Mouse (Mus musculus) thymus, adult 18-20 months (tissue): ENCODE measurements around the gene Tbc1d5.
A peak's percentile ranks its signal among the peaks of the same experiment; 100 is the strongest.
"Not testable (repeated sequence)": the region's sequence is repeated elsewhere in the genome, so short reads cannot be mapped to it uniquely, and the experiment has no call there.

Source experiments
- DNase-seq, 2 experiments: peaks; one replicate each; pipeline ENCODE4 v3.0.0; 2022; ENCODE audit warnings: mixed read lengths in 2 of 2

Gene Tbc1d5

DNA sequence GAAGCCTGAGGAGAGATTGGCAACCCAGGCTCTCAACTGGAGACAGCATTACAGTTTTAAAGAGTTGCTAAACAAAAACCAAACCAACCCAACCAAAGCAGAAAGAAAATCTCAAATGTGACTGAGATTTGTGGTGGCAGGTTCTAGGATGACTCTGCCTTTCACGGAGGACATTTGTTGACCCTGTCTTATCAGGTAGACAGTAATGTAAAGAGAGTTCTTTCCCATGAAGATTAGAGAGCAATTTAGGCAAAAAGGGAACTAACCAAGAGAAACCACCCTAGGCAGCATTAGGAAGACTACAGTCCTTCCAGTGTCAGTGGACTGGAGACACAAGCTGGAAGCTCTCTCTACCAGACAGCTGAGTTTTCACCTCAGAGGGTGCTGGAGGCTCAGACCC is 438.3 kb downstream of the Tbc1d5 start:
- no peak for DNase-seq

DNA sequence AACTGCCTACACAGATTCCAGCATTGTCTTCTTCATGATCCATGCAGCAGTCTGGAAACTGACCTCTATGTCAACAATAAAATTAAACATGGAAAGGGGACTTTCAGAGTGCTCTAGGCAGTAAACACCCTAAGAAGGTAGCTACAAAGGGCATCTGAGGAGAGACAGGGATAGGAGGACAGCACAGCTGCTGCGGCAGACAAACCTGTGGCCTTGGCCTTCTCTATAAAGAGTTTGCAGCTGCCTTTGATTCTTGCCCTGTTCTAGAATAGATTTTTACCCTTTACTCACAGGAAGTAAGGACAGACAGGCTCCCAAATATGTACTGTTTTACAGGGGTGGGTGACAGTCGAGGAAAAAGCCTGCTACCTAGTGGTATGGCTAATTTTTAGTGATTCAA is 440.7 kb downstream of the Tbc1d5 start:
- no peak for DNase-seq

DNA sequence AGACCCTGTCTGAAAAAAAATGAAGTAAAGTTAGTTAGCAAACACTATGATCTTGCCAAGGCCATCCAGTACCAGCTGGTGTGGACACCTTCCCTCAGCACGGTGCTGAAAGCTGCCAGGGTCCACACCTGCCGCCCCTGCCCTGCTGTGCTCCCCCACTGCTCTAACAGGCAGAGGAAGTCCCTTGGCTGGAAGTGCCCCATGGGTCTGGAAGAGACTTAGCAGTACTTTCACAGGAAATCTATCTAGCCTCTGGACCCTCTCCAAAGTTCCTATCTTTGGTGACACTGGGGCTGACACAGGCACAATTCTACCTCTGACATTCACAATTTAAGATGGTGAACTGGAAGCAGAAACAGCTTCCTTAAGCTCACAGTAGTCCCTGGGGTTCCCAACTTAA is 442.1 kb downstream of the Tbc1d5 start:
- DNase-seq = no peak

DNA sequence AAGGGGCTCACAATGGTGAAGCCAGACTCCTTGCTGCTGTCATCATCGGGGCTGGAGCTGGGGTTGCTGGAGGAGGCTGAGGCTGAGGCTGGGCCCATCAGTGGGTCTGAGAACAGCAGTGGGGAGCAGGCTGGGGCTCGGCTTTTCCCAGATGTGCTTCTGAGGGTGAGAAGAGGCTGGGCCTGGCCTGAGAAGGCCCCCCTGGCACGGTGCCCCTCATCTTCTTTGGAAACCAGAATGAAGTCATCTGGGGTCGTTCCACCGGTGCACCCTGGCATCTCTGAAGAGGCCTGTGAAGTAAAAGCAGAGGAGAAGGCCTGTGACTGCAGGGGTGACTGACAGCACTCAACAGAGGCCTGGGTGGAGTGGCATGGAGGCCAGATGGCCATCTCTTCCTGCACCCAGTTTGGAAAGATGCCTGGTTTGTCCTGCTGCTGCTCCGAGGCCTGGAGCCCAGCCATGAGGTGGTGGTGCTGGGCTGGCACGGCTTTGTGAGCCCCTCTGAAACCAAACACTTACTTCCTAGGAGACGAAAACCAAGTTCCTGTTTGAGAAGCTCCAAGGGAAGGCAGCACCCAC is 443.1 kb downstream of the Tbc1d5 start:
- DNase-seq = no peak

DNA sequence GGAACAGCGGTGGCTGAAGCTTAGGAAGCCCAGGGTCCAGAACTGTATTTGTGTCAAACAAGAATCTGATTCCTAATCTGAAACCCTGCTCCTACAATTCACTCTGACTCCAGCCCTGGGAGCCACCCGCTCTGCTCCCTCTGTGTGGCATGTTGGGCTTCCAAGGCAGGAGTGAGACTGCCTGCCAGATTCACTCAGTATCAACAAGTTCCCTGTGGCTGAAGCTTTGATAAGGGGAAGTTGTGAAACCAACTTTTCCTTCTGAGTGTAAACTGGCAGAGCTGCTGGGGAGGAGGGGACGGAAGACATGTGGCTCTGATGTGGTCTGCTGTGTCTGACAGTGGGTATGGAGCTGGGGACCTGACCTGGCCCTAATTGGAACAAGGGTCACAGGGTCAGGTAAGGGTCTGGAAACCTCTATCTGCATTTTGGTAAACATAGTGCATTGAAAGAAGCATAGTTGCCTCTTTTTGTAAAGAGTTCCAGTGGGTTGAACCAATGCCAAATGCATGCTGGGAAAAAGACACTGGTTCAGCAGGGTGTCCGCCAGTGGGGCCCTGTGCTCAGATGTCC is 443.7 kb downstream of the Tbc1d5 start:
- DNase-seq = no peak

DNA sequence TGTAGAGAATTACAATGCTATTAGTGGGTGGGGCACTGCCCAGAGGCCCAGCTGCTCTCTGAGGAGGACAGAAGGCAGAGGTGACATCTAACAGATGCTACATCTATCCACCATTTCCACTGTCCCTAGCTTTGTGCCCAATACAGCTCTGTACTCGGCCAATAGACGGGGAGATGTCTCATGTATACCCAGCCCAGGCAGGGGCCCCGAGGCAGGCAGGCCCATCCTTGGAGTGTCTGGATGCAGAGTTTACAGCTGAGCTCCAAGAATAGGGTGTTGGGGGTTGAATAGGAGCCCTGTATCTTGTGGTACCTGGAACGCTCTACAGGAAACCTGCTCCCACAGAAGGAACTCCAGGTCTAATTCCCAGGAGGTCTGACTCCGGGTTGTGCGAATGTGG is 444.4 kb downstream of the Tbc1d5 start:
- no peak for DNase-seq

DNA sequence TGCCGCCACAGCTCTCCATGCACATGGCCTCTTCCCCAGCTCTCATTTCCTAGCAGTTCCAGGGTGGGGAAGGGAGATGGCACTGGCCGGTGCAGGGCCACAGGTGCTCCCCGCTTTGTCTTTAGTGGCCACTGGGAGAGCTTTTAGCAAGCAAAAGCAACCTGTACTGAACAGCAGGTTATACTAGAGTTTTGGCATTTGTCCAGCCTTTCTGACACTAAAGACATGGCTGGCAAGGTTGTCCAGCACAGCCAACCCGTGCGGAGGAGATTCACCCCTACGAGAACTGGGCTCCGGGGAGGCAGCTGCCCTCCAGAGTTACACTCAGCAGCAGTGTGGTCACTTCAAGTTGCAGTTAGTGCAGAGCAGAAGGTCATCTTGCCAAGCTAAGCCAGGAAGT is 445.8 kb downstream of the Tbc1d5 start:
- DNase-seq = no peak

DNA sequence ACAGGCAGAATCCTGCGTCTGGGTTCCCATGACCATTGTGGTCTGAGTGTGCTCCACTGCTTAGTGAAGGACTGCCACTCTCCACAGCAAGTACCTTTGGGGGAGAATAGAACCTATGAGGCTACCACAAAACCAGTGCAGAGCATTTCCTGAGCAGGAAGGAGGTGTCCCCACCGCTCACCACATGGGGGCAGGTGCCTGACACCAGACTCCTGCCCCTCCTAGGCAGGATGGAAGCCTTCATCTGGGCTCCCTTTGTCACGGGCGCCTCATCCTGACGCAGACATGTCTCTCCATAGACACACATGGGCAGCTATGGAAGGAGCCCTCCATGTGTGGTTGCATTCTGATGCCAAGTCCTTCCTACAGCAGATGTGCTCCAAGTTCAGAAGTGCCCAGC is 447.3 kb downstream of the Tbc1d5 start:
- peak; percentile 21 to 35 for DNase-seq

DNA sequence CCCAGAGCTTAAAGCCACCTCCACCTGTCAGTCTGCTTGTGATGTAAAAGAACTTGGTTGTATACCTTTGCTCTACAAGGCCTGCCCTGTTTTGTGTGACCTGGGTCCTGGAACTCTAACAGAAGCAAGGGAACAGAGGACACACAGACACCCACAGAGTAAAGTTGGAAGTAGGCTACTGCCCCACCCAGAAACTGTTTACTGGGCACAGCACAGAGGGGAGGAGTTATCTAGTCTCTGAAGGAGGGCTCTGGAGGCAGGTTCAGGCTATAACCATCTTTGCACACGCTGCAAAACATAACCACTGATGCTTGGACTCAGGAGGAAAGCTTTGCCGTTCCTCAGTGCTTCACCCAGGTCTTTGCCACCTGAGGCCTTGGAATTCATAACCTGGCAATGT is 448.3 kb downstream of the Tbc1d5 start:
- DNase-seq = no peak

DNA sequence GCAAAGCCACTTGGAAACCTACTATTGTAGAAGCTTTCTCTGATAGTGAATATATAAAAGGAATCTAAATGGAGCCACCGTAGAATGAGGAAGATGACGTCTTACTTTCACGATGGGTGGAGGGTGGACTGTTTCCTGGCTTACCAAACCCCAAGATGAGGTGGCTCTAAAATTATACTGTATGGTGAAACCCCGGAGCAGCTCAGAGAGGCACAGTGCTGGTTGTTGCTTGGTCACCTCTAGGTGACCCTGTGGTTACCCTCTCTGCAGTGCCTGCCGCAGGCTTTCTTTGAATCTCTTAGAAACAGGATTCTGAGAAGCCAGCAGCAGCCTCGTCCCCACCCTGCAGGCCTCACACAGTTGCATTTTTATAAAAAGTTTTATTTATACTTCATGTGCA is 449.6 kb downstream of the Tbc1d5 start:
- no peak for DNase-seq

DNA sequence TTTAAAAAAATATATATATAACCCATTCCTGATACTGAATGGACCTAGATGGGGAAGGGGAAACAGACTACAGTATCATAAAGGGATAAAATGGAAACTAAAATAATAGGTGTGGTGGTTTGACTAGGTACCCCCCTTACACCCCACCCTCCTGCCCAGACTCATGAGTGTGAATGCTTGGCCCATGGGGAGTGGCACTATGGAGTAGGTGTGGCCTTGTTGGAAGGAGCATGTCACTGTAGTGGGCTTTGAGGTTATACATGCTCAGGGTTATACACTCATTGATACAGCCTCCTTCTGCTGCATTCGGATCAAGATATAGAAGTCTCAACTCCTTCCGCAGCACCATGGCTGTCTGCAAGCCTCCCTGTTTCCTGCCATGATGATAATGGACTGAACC is 450.1 kb downstream of the Tbc1d5 start:
- DNase-seq = no peak

DNA sequence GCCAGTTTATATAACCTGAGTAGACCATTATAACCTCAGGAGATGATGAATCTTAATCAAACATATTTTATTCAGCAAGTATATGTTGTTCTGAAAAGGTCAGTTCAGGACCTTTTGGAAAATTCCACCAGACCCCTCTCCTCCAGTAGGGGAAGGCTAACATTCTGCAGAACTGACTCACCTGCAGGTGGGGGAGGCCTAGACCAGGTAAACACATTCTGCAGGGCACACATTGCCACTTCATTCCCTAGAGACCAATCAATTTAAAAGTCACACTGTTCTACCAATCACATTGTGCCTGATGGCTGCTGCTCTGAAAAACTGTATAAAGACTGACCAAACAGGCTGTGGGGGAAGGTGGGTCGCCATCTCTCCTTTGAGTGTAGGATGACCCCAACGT is 452.9 kb downstream of the Tbc1d5 start:
- DNase-seq = no peak

DNA sequence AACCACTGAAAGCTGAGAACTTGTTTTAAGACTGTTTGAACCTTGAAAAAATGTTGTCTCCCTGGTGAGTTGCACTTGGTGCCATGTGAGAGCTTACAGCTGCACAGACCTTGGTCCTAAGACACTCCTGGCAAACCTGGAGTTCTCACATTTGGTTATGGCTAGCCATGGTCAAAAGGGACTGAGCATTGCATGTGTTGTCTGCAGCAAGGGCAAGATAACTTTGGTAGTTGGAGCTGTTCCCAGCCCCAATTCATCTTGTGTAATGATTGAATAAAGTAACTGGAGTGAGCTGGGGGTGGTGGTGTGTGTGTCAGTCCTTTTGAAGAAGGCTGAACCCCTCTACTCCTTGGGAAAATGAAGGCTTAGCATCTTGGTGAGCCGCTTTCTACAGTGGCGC is 454.8 kb downstream of the Tbc1d5 start:
- DNase-seq = no peak

DNA sequence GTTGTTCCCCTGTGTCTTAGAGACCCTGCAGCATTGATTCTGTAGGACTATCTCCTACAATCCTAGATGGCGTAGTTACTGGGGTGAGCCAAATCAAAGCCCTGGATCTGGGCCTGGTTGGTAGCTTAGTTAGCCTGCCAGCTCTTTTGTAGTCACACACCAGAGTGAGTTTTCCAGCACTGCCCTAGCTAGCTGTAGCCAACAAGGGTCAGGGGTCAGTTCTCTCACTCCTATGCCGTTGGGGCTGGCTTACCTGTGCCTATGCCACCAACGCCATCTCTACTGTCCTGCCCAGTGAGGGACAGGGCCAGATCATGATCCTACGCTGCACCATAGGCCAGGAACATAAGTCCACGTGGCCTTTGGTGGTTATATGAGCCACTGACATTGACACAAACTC is 461.6 kb downstream of the Tbc1d5 start:
- no peak for DNase-seq

DNA sequence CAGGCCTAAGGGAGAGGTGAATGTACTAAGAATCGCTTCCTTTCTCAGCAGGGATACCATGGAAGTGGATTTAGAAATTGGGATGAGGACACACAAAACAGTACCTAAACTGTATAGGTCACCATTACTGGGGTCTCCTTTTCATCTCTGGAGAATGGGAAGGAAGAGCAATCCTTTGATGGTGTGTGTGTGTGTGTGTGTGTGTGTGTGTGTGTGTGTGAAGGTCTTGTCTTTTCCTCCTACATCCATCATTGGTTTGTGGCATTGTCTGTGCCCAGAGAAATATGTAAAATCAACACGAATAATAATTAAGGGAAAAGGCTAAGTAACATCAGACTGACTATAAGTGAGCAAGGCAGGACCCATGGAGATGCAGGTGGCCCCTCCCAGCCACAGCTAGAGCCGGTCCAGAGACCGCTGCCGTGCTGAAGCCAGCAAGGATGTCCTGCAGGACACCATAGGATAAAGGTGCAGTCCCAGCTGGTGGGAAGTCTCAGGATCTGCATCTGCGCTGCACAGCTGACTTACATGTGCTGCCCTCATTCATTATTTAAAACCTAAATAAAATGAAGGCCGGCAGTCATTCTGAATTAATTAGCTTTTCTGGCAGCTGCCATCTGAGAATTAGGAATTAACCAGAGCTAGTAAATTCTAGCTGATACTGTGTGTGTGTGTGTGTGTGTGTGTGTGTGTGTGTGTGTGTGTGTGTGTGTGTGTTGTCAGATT is 468.5 kb downstream of the Tbc1d5 start:
- no peak for DNase-seq

DNA sequence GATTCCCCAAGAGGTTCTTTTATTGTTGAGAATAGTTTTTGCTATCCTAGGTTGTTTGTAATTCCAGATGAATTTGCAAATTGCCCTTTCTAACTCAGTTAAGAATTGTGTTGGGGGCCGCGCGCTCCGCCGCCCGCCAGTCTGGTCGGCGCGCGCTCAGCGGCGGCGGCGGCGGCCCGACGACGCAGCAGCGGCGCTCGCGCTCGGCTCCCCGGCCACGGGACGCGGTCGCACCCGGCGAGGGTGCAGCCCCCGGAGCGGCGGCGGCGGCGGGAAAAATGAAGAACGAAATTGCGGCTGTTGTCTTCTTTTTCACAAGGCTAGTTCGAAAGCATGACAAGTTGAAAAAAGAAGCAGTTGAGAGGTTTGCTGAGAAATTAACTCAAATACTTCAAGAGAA is 480.7 kb downstream of the Tbc1d5 start:
- not testable (repeated sequence) for DNase-seq

DNA sequence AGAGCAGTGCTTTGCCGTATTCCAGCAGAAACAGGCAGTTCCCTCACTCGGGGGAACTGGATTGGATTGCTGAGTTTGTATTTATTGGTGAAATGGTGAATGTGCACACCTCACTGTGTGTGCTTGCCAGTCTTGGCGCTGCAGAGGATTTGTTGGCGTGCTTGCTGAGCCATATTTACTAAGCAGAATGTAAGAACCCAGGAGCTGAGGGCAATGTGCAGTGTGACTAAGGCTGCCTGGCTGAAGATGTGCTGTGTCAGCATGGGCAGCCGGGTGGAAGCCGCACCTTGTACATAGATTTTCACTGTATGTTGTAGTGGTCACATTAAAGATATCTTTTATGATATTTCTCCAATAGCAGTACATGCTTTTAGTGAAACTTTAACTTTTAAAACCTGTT is 491.0 kb downstream of the Tbc1d5 start:
- DNase-seq = no peak

DNA sequence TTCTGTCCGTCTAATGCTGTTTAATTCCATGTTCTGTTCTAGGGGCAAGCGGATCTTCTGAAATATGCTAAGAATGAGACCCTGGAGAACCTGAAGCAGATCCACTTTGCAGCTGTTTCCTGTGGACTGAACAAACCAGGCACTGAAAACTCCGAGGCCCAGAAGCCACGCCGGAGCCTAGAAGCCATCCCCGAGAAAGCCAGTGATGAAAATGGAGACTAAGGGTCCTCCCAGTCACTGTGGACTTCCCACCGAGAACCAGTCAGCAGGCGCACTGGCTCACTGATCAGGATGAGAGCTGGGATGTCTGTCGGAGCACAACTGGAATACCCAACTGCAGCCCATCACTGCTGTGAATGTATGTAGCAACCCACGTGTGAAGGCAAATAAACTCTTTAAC is 491.5 kb downstream of the Tbc1d5 start:
- no peak for DNase-seq

DNA sequence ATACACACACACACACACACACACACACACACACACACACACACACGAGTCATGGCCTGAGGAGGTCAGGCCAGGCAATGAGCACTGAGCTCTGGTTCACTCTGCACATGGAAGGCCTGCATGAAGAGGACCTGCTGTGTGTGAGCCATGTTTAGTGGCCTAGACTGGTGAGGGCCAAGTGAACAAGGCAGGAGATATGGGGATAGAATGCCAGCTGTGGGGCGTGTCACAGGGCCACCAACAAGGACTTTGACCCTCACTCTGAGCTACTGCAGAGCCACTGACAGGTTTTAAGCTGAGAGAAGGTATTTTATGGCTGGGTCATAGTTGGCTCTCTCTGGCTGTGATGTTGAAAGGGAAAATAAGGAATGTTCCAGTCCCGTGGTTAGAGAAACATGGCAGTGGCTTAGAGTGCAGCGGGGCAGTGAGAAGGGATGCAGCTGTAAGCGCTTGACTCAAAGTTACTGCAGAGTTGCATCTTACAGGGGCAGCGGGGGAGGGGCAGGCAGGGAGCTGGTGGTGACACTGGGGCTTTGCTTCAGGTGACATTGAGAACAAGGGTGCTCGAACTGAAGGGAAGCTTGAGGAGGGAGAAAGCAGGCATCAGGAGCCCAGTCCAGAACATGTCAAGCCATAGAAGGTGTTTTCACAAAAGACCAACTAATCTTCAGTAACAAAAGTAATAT is 494.0 kb downstream of the Tbc1d5 start:
- DNase-seq = no peak
